Mouse (Mus musculus) erythroblast, embryonic 14.5 days (primary cell): ENCODE data around the gene Wdr49.

ENCODE experiments used
- GATA1 ChIP-seq: IDR thresholded peaks from 2 replicates; pipeline ENCODE4 v1.6.1; 2012; ENCODE audit warnings: low read length, inconsistent platforms, mixed read lengths
- TAL1 ChIP-seq: IDR thresholded peaks from 3 replicates; pipeline ENCODE4 v1.6.1; 2012; ENCODE audit warnings: low read length, inconsistent platforms, mixed read lengths

DNA sequence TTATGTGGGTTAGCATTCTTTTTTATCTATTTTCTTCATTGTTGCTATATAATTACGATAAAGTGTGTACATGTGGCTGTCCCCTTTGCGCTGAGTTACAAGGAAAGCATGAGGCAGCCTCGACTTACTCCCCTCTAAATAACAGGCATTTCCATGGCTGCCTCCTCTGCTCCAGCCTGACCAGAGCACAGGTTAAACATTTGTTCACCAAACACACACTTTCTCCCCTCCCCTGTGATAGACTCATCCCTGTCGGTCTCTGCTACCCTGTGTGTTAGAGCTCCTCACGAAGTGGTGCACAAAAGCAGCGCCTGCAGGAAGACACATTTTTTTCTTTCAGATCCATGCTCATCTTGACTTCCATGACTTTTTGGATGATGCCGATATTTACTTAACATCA is 7.3 kb downstream of the Wdr49 start:
- TF ChIP-seq GATA1 (no peak), TAL1 (no peak)
